Mouse (Mus musculus) neural tube, embryonic 12.5 days (tissue): ENCODE measurements around the gene Rsl24d1. TPM values are rescaled to one million over a fixed set of nuclear protein-coding genes. Genes with fewer than 3 reads are reported as not detected.

Source experiments
- ATAC-seq: fragments of 200-750 bp; cut with Nextera tagmentation; 2 replicates; pipeline ENCODE4 v1.8.0; 2017; ENCODE audit warnings: low read depth, mild to moderate bottlenecking, moderate TSS enrichment, moderate library complexity; ENCODE audit not compliant: low FRiP score
- H3K27ac ChIP-seq: fragments of 300-500 bp; sonication (generic); 2 replicates; pipeline ENCODE4 v1.5.1; 2016
- H3K27me3 ChIP-seq: fragments of 300-500 bp; sonication (generic); replicated peaks from 2 replicates; pipeline ENCODE4 v1.6.1; 2016; ENCODE audit warnings: mild to moderate bottlenecking
- H3K36me3 ChIP-seq: fragments of 300-500 bp; sonication (generic); 2 replicates; pipeline ENCODE4 v1.6.1; 2016; ENCODE audit warnings: mild to moderate bottlenecking
- H3K4me1 ChIP-seq: fragments of 300-500 bp; sonication (generic); 2 replicates; pipeline ENCODE4 v1.6.1; 2016
- H3K4me2 ChIP-seq: fragments of 300-500 bp; sonication (generic); replicated peaks from 2 replicates; pipeline ENCODE4 v1.6.1; 2016; ENCODE audit warnings: mild to moderate bottlenecking
- H3K4me3 ChIP-seq: fragments of 300-500 bp; sonication (generic); 2 replicates; pipeline ENCODE4 v1.5.1; 2016
- H3K9ac ChIP-seq: fragments of 300-500 bp; sonication (generic); 2 replicates; pipeline ENCODE4 v1.6.1; 2016; ENCODE audit warnings: mild to moderate bottlenecking
- H3K9me3 ChIP-seq: fragments of 300-500 bp; sonication (generic); 2 replicates; pipeline ENCODE4 v1.6.1; 2016; ENCODE audit warnings: mild to moderate bottlenecking
- WGBS: fragments of 180-500 bp; shearing (Covaris S2); methylation state at CpG from one replicate; pipeline ENCODE4 v1.1.7; 2016; 5-methylcytosine and 5-hydroxymethylcytosine counted together
- polyA plus RNA-seq: library from polyadenylated mRNA; unstranded; fragments of >200 nt; fragmentation: Nextera tagmentation; extraction: Ambion mirVana; gene quantifications from 2 replicates; pipeline ENCODE4 v1.2.1, GENCODE M21; 2016

The Rsl24d1 gene
- polyA plus RNA-seq, 1 experiment from 2014 or later = 116 TPM

DNA sequence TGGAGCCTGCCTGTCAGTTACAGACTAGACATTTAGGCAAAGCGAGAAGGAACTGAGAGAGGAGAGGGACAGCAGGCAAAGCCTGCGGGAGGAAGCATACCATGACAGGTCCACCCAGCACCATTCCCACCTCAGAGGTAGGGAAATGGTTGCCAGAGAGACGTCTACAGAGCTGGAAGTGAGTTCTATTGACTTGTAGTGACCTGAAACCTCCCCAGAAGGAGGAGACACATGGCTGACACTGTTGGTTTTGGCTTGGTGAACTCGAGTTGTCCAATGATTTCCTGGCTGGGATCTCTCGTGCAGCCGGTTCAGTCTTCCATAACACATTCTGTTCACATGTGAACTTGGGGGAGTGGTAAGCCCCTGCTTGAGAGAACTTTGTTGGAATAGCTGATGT lies 29.3 kb upstream of the Rsl24d1 start:
- H3K4me2 ChIP-seq = no peak overlapping the region
- WGBS = 77% methylated on average over 6 of the region's 6 CpGs
- H3K27ac ChIP-seq = no peak overlapping the region
- no peak overlapping the region for H3K4me3 ChIP-seq
- no peaks in the 10 kb centered on the region for H3K9me3 ChIP-seq
- no peaks in the 10 kb centered on the region for H3K27me3 ChIP-seq
- H3K36me3 ChIP-seq = no peaks in the 10 kb centered on the region
- no peak overlapping the region for H3K9ac ChIP-seq
- no peak for ATAC-seq
- H3K4me1 ChIP-seq = no peaks in the 10 kb centered on the region

DNA sequence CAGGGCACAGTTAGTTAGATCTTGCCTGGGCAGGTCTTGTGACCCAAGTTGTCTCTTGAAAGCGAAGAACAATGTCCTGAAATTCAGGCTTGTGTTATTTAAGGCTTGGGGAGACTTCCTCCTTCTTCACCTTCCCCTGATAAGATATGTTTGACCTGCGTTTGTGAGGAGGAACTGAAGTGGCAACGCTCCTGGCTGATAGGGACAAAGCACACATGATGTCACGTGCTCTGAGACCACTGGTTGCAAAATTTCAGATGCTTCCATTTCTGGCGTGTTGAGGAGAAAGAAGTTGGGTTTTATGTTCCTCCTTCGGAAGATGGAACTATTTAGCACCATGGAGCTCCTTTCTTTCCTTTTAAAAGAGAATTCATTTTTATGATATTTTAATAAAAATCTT lies 27.4 kb upstream of the Rsl24d1 start:
- WGBS = 89% methylated on average over 6 of the region's 6 CpGs
- H3K27ac ChIP-seq = no peak overlapping the region
- no peak for ATAC-seq
- no peak overlapping the region for H3K4me2 ChIP-seq
- H3K4me1 ChIP-seq = no peaks in the 10 kb centered on the region
- H3K4me3 ChIP-seq = no peak overlapping the region
- no peaks in the 10 kb centered on the region for H3K27me3 ChIP-seq
- no peaks in the 10 kb centered on the region for H3K9me3 ChIP-seq
- no peaks in the 10 kb centered on the region for H3K36me3 ChIP-seq
- H3K9ac ChIP-seq = no peak overlapping the region

DNA sequence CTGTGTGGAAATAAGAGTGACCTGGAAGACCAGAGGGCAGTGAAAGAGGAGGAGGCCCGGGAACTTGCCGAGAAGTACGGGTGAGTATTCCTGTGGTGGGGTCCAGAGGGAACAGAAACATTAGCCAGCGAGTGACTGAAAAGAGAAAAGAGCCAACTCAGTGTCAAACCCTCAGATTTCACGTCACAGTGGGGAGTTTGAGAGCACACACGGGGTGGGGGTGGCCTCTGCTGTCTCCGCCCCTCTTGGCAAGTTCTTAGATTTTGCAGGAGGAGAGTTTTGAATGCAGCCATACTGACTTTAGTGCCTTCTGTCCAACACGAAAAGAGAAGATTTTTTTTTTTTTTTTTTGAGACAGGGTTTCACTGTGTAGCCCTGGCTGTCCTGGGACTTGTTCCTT lies 26.1 kb upstream of the Rsl24d1 start:
- Histone ChIP-seq H3K9me3 (no peaks in the 10 kb centered on the region), H3K9ac (no peak overlapping the region), H3K4me2 (no peak overlapping the region), H3K27ac (no peak overlapping the region), H3K36me3 (no peaks in the 10 kb centered on the region), H3K4me3 (no peak overlapping the region), H3K27me3 (no peaks in the 10 kb centered on the region), H3K4me1 (no peaks in the 10 kb centered on the region)
- ATAC-seq = no peak
- WGBS = 72% methylated on average over 8 of the region's 8 CpGs

DNA sequence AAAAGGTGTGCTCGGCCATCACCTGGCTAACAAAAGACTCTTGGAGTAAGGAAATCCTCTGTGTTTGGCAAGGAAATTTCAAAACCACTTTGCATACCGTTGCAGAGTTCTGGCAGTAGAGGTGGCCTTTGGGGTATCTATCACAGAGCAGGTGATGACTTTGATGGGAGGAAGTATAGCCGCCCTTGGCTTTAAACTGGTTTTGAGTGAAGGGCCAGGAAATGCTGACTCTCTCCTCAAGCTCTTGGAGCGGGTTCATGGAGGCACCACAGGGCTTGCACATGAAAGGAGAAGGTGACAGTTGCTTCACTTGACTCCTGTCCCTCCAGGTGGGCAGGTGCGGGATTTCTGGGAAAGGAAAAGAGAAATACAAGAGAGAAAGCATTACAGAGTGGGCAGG lies 25.6 kb upstream of the Rsl24d1 start:
- Histone ChIP-seq H3K36me3 (no peaks in the 10 kb centered on the region), H3K9me3 (no peaks in the 10 kb centered on the region)
- ATAC-seq = no peak

DNA sequence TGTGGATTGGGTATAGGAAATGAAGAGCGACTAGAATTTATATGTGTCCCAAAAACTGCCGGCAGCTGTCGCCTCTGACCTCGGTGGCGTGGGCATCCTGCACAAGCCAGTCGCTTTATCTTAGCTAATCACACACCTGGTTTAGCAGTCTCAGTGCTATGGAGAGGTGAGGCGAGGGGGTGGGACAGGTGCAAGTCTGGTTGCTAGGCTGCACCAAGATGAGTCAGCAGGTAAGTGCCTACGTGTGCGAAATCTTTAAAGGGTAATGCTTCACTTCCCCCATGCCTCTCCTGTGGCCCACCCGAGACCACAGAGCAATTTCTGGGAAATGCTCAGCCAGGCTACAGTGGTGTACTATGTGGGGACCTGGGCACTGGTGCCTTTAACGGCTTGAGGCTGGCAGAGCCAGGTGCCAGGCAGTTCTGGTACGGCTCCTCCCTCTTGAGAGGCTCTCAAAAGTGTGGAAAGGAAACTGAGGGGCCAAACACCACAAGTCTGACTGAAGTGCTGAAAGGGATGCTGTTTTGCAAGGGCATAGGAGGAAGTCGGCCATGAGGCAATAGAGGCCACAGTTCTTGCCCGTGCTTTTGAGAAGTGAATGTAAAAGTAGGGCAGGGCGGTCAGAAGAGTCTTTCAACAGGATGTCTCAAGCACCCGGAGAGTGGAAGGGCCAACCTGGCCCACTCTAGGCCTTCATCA lies 23.9 kb upstream of the Rsl24d1 start:
- Histone ChIP-seq H3K9ac (no peak overlapping the region), H3K4me2 (no peak overlapping the region), H3K27ac (no peak overlapping the region), H3K4me1 (no peaks in the 10 kb centered on the region), H3K36me3 (no peaks in the 10 kb centered on the region), H3K27me3 (no peaks in the 10 kb centered on the region), H3K4me3 (no peak overlapping the region), H3K9me3 (no peaks in the 10 kb centered on the region)
- ATAC-seq = no peak
- WGBS = 74% methylated on average over 16 of the region's 16 CpGs

More for the DNA sequence above, 25.6 kb upstream of the Rsl24d1 start:
- H3K4me1 ChIP-seq = no peaks in the 10 kb centered on the region
- H3K4me2 ChIP-seq = no peak overlapping the region
- no peaks in the 10 kb centered on the region for H3K27me3 ChIP-seq
- no peak overlapping the region for H3K27ac ChIP-seq
- H3K4me3 ChIP-seq = no peak overlapping the region
- 78% methylated on average over 5 of the region's 5 CpGs for WGBS
- no peak overlapping the region for H3K9ac ChIP-seq

DNA sequence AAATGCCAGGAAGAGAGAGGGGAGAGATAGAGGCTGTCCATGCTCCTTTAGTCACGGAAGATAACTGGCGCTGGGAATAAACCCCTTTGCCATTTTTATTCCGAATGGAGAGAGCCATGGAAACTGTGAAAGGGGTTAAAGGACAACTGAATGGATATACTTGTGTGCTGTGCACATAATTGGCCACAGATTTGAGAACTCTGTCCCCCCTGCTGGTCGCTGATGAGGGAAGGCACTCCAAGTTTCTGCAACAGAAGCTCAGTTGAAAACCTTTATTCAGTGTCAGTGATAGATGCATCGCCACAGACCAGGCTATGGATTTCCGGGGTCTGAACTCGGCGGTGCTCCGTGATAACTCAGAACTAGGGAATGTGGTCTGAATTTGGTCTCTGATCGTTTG lies 23.1 kb upstream of the Rsl24d1 start:
- no peak for ATAC-seq
- Histone ChIP-seq H3K9me3 (no peaks in the 10 kb centered on the region), H3K36me3 (no peaks in the 10 kb centered on the region), H3K27me3 (no peaks in the 10 kb centered on the region; the same call in 1 of the 2 replicates), H3K4me2 (no peak overlapping the region), H3K27ac (no peak overlapping the region), H3K9ac (no peak overlapping the region), H3K4me1 (no peaks in the 10 kb centered on the region), H3K4me3 (no peak overlapping the region)
- 80% methylated on average over 10 of the region's 10 CpGs for WGBS

DNA sequence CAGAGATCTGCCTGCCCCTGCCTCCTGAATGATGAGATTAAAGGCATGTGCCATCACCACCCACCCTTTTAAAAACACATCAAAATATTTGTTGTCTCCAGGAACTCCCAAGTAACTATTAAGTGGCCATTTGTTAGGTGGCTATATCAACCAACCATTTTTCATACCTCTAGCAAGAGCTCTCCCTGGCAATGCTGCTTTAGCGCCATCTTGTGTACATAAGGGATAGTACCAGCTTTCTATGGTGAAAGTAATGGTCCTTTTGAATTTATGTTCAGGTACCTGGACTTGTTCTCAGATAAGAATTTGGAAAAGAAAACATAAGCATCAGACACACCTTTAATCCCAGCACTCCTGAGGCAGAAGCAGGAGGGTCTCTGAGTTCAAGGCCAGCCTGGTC lies 21.5 kb upstream of the Rsl24d1 start:
- 0% methylated on average over 1 of the region's 1 CpGs for WGBS
- H3K36me3 ChIP-seq = no peaks in the 10 kb centered on the region
- no peaks in the 10 kb centered on the region for H3K4me1 ChIP-seq
- H3K4me3 ChIP-seq = no peak overlapping the region
- H3K9ac ChIP-seq = no peak overlapping the region
- no peaks in the 10 kb centered on the region for H3K9me3 ChIP-seq
- no peak for ATAC-seq
- H3K27ac ChIP-seq = no peak overlapping the region
- H3K27me3 ChIP-seq = no peaks in the 10 kb centered on the region; the same call in 1 of the 2 replicates
- no peak overlapping the region for H3K4me2 ChIP-seq

DNA sequence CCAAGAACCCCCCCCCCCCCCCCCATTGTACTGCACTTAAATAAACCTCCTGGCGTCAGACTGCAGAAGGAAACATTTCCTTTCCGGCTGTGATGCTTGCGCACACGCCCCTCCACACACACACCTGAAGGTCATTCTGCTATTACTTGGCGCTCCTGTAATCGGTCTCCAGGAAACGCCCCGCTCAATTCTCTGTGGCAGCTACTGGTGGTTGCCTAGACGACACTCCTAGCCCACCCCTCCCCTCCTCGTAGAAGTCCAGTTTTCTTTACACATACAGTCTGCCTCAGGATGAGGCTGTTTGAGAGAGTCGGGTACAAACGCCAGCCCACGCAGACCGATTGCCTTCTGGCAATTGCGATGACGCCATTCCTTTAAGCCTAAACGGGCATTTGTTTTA lies 18.6 kb upstream of the Rsl24d1 start:
- H3K4me2 ChIP-seq = peak overlapping the region; percentile 25; the same call in 1 of the 2 replicates
- WGBS = 45% methylated on average over 17 of the region's 17 CpGs

DNA sequence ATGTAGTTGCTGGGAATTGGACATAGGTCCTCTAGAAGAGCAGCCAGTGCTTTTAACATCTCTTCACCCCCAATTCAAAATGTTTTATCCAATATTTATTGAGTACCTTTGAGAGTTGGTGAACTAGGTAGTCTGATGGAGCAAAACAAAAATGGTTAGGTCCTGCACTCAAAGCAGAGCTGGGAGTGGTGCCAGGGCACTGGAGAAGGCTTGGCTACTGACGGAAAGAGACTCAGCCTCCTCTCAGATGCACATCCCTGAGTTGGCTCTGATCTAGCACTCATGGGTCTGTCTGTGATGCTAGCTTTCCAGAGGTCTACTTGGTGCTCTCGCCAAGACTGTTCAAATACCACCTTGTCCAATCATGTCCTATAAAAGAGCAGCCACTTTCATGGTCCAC lies 15.3 kb upstream of the Rsl24d1 start:
- Histone ChIP-seq H3K9ac (no peak overlapping the region), H3K9me3 (no peaks in the 10 kb centered on the region), H3K4me3 (no peak overlapping the region), H3K27me3 (peaks cover 13% of the 10 kb centered on the region), H3K4me2 (no peak overlapping the region), H3K36me3 (no peaks in the 10 kb centered on the region), H3K27ac (no peak overlapping the region), H3K4me1 (0 out of 2 replicates have a peak, but pooled peaks cover under 1% of the 10 kb centered on the region)
- no peak for ATAC-seq
- 80% methylated on average over 2 of the region's 2 CpGs for WGBS

More for the DNA sequence above, 18.6 kb upstream of the Rsl24d1 start:
- H3K27ac ChIP-seq = no peak overlapping the region
- no peaks in the 10 kb centered on the region; the same call in 1 of the 2 replicates for H3K27me3 ChIP-seq
- no peaks in the 10 kb centered on the region for H3K4me1 ChIP-seq
- H3K9ac ChIP-seq = no peak overlapping the region
- ATAC-seq = 0 out of 2 replicates have a peak, but pooled peaks have one; percentile 61
- H3K36me3 ChIP-seq = no peaks in the 10 kb centered on the region
- no peaks in the 10 kb centered on the region for H3K9me3 ChIP-seq
- H3K4me3 ChIP-seq = no peak overlapping the region

DNA sequence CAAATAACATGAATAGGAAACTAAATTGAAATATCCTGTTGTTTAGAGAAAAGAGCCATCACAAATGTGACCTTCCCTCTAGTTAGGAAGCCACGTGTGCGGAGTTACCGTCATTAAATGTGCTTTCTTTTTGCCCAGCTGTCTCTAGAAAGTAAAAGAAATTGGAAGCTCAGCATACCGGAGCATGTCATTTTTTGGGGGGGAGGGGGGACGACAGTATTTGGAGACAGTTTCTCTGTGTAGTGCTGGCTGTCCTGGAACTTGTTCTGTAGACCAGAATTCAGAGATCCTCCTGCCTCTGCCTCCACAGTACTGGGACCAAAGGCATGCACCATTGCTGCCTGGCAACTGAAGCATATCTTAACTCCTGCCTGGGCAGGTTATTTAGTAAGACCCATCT lies 11.7 kb upstream of the Rsl24d1 start, which contains the start of gene Khdc3:
Khdc3 (plus strand) TSS at position 301 of the 400 bp plus-strand sequence.
- ATAC-seq = no peak

DNA sequence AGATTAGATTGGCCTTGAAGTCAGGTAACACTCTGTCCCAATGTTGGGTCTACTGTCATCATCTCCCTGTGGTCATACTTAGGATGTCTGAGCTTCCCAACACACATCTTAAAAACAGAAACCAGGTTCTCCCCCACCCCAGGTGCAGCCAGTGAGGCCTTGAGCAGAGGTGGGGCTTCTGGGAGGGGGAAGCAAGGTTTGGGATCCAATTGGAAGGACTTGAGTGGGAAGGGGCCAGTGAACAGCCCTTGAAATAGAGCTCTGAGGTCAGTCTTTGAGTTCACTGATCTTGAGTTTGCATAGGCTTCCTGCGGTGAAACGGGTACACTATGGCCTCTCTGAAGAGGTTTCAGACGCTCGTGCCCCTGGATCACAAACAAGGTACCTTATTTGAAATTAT lies 11.0 kb upstream of the Rsl24d1 start, which contains the start of gene Gm20509:
Gm20509 (plus strand) TSS at position 290 of the 400 bp plus-strand sequence.
- Histone ChIP-seq H3K4me1 (peaks cover 11% of the 10 kb centered on the region; the same call in 1 of the 2 replicates), H3K9me3 (no peaks in the 10 kb centered on the region), H3K27me3 (peaks cover 36% of the 10 kb centered on the region), H3K4me2 (peak within 1 kb of the TSS; percentile 90), H3K36me3 (no peaks in the 10 kb centered on the region), H3K9ac (peak within 1 kb of the TSS; percentile 66), H3K27ac (no peak within 1 kb of the TSS), H3K4me3 (peak within 1 kb of the TSS; percentile 46)
- ATAC-seq = no peak
- 89% methylated on average over 4 of the region's 4 CpGs for WGBS

More for the DNA sequence above, 11.7 kb upstream of the Rsl24d1 start, which contains the start of gene Khdc3:
- H3K27ac ChIP-seq = no peak within 1 kb of the TSS
- H3K9ac ChIP-seq = no peak within 1 kb of the TSS
- no peak within 1 kb of the TSS for H3K4me2 ChIP-seq
- H3K9me3 ChIP-seq = no peaks in the 10 kb centered on the region
- peaks cover 36% of the 10 kb centered on the region for H3K27me3 ChIP-seq
- no peak within 1 kb of the TSS for H3K4me3 ChIP-seq
- no peaks in the 10 kb centered on the region for H3K36me3 ChIP-seq
- H3K4me1 ChIP-seq = peaks cover 11% of the 10 kb centered on the region; the same call in 1 of the 2 replicates
- 92% methylated on average over 5 of the region's 5 CpGs for WGBS

DNA sequence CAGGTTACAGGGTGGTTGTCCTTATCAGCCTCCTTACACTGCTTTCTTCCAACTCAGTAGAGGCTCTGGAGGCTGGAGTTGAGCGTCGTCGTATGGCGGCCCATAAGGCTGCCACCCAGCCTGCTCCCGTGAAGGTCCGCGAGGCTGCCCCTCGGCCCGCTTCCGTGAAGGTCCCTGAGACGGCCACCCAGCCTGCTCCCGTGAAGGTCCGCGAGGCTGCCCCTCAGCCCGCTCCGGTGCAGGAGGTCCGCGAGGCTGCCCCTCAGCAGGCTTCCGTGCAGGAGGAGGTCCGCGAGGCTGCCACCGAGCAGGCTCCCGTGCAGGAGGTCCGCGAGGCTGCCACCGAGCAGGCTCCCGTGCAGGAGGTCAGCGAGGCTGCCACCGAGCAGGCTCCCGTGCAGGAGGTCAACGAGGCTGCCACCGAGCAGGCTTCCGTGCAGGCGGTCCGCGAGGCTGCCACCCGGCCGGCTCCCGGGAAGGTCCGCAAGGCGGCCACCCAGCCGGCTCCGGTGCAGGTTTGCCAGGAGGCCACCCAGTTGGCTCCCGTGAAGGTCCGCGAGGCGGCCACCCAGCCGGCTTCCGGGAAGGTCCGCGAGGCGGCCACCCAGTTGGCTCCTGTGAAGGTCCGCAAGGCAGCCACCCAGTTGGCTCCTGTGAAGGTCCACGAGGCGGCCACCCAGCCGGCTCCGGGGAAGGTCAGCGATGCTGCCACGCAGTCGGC lies 9.9 kb upstream of the Rsl24d1 start:
- Histone ChIP-seq H3K27me3 (peaks cover 36% of the 10 kb centered on the region), H3K4me1 (peaks cover 11% of the 10 kb centered on the region; the same call in 1 of the 2 replicates), H3K9me3 (no peaks in the 10 kb centered on the region), H3K4me2 (peak overlapping the region; percentile 90), H3K9ac (peak overlapping the region; percentile 66), H3K27ac (no peak overlapping the region), H3K36me3 (no peaks in the 10 kb centered on the region), H3K4me3 (peak overlapping the region; percentile 46)
- peak; percentile 56 for ATAC-seq
- 7% methylated on average over 60 of the region's 60 CpGs for WGBS
